Mouse (Mus musculus): ENCODE data around the gene Dusp12.

Dusp12 gene

GRCm38 (mm10) chr1:170862435-170862717, 23.0 kb downstream of the Dusp12 start:
- no peak for DNase-seq (ENCODE audit: low read depth, low spot score)

- DNase-seq (ENCODE audit: low read depth, low spot score): no peak
Observed at GRCm38 (mm10) chr1:170861671-170862434, 23.5 kb downstream of the Dusp12 start.

DNA sequence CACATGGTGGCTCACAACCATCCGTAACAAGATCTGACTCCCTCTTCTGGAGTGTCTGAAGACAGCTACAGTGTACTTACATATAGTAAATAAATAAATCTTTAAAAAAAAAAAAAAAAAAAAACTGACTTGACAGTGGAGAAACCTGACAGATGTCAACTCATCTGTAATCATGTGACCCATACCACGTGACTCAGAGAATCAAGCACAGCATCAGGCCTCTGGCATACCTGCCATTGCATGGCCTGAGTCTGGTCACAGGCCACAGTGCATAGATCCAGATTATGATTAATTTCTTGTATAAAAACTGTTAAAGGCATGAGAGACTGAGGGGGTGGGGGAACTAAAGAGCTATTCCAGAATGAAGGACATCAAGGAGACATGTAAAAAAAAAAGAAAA, 26.5 kb downstream of the Dusp12 start:
- no peak for DNase-seq (ENCODE audit: low read depth, low spot score)

- no peak for DNase-seq (ENCODE audit: low read depth, low spot score)
Observed at GRCm38 (mm10) chr1:170857369-170857768, 28.0 kb downstream of the Dusp12 start.

DNA sequence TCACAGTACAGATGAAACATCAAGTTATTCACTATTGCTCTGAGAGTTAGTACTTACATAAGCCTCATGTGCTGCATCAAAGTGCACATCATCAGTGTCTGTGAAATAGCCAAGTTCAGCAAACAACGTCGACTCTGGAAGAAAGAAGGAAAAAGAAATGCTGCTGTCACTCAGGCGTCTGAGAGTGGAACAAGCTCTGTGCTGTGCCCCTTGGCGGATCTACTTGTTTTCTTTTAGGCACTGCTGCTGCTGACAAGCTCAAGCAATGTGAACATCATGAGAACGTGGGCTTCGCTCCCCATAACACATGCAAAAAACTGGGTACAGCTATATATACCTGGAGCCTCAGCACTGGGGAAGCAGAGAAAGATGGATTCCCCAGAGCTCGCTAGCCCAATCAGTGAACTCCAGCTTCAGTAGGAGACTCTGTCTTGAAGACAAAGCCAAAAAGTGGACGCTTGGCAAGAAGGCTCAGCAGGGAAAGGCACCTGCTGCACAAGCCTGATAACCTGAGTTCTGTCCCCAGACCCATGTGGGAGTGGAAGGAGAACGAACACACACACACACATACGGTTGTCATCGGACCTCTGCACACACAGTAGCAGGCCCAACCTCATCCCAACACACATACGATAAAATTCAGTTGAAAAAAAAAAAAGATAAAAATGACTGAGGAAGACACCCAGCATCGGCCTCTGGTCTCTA, 30.1 kb downstream of the Dusp12 start:
- DNase-seq (ENCODE audit: low read depth, low spot score): no peak

DNA sequence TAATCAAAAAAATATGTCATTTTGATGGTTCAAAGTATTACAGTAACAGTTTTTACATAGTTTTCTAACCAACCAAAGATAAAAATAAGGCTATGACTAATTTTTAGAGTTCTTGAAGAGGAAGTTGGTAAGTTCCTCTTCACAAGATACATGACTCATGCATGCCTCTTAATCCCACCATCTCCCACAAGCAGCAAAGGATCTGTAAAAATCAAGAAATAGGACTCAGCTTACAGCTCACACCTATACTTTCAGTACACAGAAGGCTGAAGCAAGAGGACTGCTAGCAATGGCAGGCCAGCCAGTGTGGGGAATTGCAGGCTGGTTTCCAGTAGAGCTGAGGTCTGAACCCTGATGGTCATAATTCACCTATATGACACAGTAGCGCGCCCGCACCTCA, 31.7 kb downstream of the Dusp12 start:
- DNase-seq (ENCODE audit: low read depth, low spot score): no peak

GRCm38 (mm10) chr1:170850637-170851624, 34.4 kb downstream of the Dusp12 start:
- DNase-seq (ENCODE audit: low read depth, low spot score): no peak

DNA sequence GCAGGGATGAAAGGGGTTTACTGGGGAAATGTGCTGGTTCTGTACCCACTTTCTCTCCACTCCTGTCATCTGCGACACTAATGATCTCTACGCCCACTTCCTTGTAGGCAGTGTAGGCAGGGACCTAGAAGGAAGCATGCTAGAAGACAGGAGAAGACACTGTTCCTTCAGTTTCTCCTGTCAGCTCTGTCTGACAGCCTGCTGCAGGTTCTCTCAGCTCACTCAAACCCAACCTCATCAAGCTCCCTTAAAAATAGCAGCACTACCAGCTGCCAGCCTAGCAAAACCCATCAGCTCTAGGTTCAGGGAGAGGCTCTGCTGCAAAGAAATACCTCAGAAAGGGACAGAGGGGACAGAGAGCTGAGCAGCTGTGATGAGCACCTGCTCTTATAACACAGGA, 35.3 kb downstream of the Dusp12 start:
- no peak for DNase-seq (ENCODE audit: low read depth, low spot score)

- DNase-seq (ENCODE audit: low read depth, low spot score): no peak
Observed at GRCm38 (mm10) chr1:170845448-170846307, 39.7 kb downstream of the Dusp12 start.

GRCm38 (mm10) chr1:170844380-170844779, 41.0 kb downstream of the Dusp12 start:
- DNase-seq (ENCODE audit: low read depth, low spot score): no peak

DNA sequence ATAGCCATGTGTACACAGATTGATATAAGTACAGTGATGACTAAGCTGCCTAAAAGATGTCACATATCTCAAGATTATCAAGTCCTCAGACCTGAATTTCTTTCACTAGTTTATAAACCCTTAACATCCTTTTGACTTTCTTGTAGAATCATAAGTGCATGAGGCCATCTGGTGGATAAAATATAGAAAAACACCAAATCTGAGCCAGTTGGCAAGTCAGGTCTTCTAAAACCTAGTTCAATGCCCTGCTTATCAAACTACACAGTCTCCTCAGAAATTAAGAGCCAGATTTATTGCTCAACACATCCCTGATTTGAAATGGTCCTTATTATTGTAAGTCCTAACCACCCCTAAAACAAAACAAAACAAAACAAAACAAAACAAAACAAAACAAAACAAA, 45.7 kb downstream of the Dusp12 start:
- DNase-seq (ENCODE audit: low read depth, low spot score): no peak

GRCm38 (mm10) chr1:170834756-170835155, 50.6 kb downstream of the Dusp12 start:
- no peak for DNase-seq (ENCODE audit: low read depth, low spot score)

GRCm38 (mm10) chr1:170829781-170830180, 55.6 kb downstream of the Dusp12 start:
- DNase-seq (ENCODE audit: low read depth, low spot score): no peak

DNA sequence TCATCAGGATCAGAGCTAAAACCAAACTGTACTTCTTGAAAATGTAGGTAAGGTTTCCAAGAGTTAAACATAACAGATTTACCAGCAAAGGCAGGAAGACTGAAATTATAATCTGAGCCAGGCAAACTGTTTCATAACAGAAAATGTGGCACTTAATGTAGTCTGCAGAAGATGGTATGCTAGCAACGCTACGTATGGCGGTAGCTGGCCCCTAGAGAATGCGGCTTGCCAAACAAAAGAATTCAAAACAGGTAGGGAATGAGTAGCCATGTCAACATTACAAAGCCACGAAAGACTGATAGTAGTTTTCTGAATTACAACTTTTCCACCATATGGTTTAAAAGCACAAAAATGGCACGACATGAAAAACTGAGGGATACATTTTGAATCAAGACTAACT, 56.0 kb downstream of the Dusp12 start:
- no peak for DNase-seq (ENCODE audit: low read depth, low spot score)

Data from embryo, embryonic 11.5 days (tissue).